In genomic region chr7:79715187-79715981, GRCm38 (mm10) we compare ENCODE assay signal across 8 mouse cellular contexts. TPM values are rescaled to one million over a fixed set of nuclear protein-coding genes. Genes with fewer than 3 reads are reported as not detected.
A peak's percentile ranks its signal among the peaks of the same experiment; 100 is the strongest.
DNase-seq lines count a peak whose midpoint lies in the region; ATAC-seq lines count a peak whose summit lies in the region.

TSS of gene Kif7 (minus strand) at chr7:79715720.

- peak within 1 kb of the TSS; percentile 50 for H3K9ac ChIP-seq in forebrain, embryonic 15.5 days (replicated peaks)

- ATAC-seq in forebrain, embryonic 15.5 days (replicated peaks), result peak; percentile 90

- DNase-seq in cerebellum, postnatal 4 days (ENCODE audit: low spot score in 2 of 2), result peak; percentile 50 to 77
- no peak for DNase-seq in cerebellum, adult 11-12 months
- DNase-seq in adrenal gland, postnatal 25 days, result peak; percentile 90
- DNase-seq in hindbrain, embryonic 10.5 days (ENCODE audit: low spot score), result peak; percentile 91
- peak; percentile 94 for DNase-seq in limb, embryonic 10.5 days (ENCODE audit: low spot score)
- peak; percentile 90 for DNase-seq in midbrain, embryonic 10.5 days (ENCODE audit: low spot score)
- peak; percentile 58 to 74 for DNase-seq in spleen, postnatal 4 days (ENCODE audit: low spot score in 2 of 2)

- no peaks in the 10 kb centered on the region for H3K27me3 ChIP-seq in forebrain, embryonic 15.5 days
- H3K27me3 ChIP-seq in hindbrain, embryonic 10.5 days (ENCODE audit: insufficient read depth, poor library complexity, severe bottlenecking), result peaks cover 56% of the 10 kb centered on the region
- peaks cover 32% of the 10 kb centered on the region for H3K27me3 ChIP-seq in limb, embryonic 10.5 days (ENCODE audit: low read depth, poor library complexity, severe bottlenecking)
- H3K27me3 ChIP-seq in midbrain, embryonic 10.5 days (ENCODE audit: low read depth, poor library complexity, severe bottlenecking), result peaks cover 70% of the 10 kb centered on the region

- no peak within 1 kb of the TSS for H3K27ac ChIP-seq in forebrain, embryonic 15.5 days (replicated peaks)
- H3K27ac ChIP-seq in hindbrain, embryonic 10.5 days, result peak within 1 kb of the TSS; percentile 87
- H3K27ac ChIP-seq in limb, embryonic 10.5 days, result peak within 1 kb of the TSS; percentile 87
- peak within 1 kb of the TSS; percentile 86 for H3K27ac ChIP-seq in midbrain, embryonic 10.5 days (replicated peaks)

- peaks cover 16% of the 10 kb centered on the region for H3K4me1 ChIP-seq in forebrain, embryonic 15.5 days
- H3K4me1 ChIP-seq in hindbrain, embryonic 10.5 days (replicated peaks), result peaks cover 28% of the 10 kb centered on the region
- H3K4me1 ChIP-seq in limb, embryonic 10.5 days, result peaks cover 22% of the 10 kb centered on the region
- peaks cover 42% of the 10 kb centered on the region for H3K4me1 ChIP-seq in midbrain, embryonic 10.5 days

- no peaks in the 10 kb centered on the region for H3K36me3 ChIP-seq in forebrain, embryonic 15.5 days
- H3K36me3 ChIP-seq in hindbrain, embryonic 10.5 days, result peaks cover 6% of the 10 kb centered on the region; the same call in 1 of the 2 replicates
- peaks cover 14% of the 10 kb centered on the region for H3K36me3 ChIP-seq in limb, embryonic 10.5 days
- H3K36me3 ChIP-seq in midbrain, embryonic 10.5 days, result peaks cover 4% of the 10 kb centered on the region; the same call in 1 of the 2 replicates

- H3K4me2 ChIP-seq in forebrain, embryonic 15.5 days (replicated peaks), result peak within 1 kb of the TSS; percentile 68

- under 1% methylated on average over 53 of the region's 55 CpGs for WGBS in forebrain, embryonic 15.5 days
- WGBS in hindbrain, embryonic 10.5 days, result 1% methylated on average over 55 of the region's 55 CpGs
- WGBS in limb, embryonic 10.5 days, result under 1% methylated on average over 40 of the region's 55 CpGs
- whole genome bisulfite sequencing in midbrain, embryonic 10.5 days, result under 1% methylated on average over 49 of the region's 55 CpGs

- H3K4me3 ChIP-seq in forebrain, embryonic 15.5 days, result peak within 1 kb of the TSS; percentile 54
- H3K4me3 ChIP-seq in hindbrain, embryonic 10.5 days, result peak within 1 kb of the TSS; percentile 89
- peak within 1 kb of the TSS; percentile 92 for H3K4me3 ChIP-seq in limb, embryonic 10.5 days
- H3K4me3 ChIP-seq in midbrain, embryonic 10.5 days, result peak within 1 kb of the TSS; percentile 78

- no peaks in the 10 kb centered on the region for H3K9me3 ChIP-seq in forebrain, embryonic 15.5 days
- no peaks in the 10 kb centered on the region for H3K9me3 ChIP-seq in hindbrain, embryonic 10.5 days
- no peaks in the 10 kb centered on the region for H3K9me3 ChIP-seq in limb, embryonic 10.5 days (replicated peaks)
- H3K9me3 ChIP-seq in midbrain, embryonic 10.5 days (replicated peaks), result no peaks in the 10 kb centered on the region

RNA-seq across cellular contexts. Expression of gene Kif7, which starts in this region (rescaled TPM):
- total RNA-seq in adrenal gland, postnatal 25 days (2021), result 4.5 and 4.6 TPM in 2 replicates
- 3.3 and 3.4 TPM in 2 replicates for polyA plus RNA-seq in forebrain, embryonic 15.5 days (2015; fragmentation: Nextera tagmentation; extraction: Ambion mirVana)
- polyA plus RNA-seq in hindbrain, embryonic 10.5 days (2016; fragmentation: Nextera tagmentation; extraction: Ambion mirVana), result 5.2 and 5.9 TPM in 2 replicates
- polyA plus RNA-seq in limb, embryonic 10.5 days (2016; fragmentation: Nextera tagmentation; extraction: Ambion mirVana), result 7.2 and 8.5 TPM in 2 replicates
- 5.6 and 6.0 TPM in 2 replicates for polyA plus RNA-seq in midbrain, embryonic 10.5 days (2016; fragmentation: Nextera tagmentation; extraction: Ambion mirVana)
